Mouse (Mus musculus): Measurements from ENCODE around the gene Gm20388.
A peak's percentile ranks its signal among the peaks of the same experiment; 100 is the strongest.
"Not testable (repeated sequence)": the region's sequence is repeated elsewhere in the genome, so short reads cannot be mapped to it uniquely, and the experiment has no call there.

Gm20388 gene

DNA sequence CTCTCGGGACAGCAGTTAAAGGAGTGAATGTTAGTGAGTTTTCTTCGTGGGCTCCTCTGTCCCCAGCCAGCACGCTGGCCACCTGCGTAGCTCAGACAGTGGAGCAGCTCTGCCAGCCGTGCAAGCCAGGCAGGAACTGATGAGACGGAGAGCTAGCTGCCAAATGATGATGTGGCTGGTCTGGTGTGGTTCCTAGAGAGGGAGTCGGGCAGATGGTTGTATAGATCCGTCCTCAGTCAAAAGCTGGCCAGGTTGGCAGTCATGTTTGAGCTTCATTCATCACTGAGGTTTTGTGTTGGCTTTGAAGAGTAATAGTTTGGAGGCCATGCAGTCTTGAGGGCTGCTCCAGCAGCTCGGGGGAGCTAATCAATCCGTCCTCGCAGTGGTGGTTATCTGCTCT, 3588.3 kb downstream of the Gm20388 start:
- no peak for DNase-seq

DNA sequence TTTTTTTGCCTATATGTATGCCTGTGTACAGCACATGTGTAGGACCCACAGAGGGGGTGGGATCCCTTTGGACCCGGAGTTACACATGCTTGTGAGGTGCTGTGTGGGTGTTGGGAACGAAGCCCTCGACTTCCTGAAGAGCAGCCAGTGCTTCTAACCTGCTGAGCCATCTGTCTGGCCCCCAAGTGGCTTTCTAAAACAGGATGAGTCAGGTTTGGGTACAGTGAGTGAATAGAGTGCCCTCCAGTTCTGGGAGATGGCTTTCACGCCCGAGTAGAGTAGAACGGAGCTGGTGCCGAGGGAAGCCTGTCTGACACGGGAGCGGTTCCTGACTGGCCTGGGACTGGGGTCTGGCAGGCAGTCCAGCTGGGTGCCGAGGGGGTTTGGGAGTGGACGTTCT, 3588.9 kb downstream of the Gm20388 start:
- no peak for DNase-seq

GRCm38 (mm10) chr8:123502192-123502591, 3591.6 kb downstream of the Gm20388 start:
- DNase-seq = no peak

DNA sequence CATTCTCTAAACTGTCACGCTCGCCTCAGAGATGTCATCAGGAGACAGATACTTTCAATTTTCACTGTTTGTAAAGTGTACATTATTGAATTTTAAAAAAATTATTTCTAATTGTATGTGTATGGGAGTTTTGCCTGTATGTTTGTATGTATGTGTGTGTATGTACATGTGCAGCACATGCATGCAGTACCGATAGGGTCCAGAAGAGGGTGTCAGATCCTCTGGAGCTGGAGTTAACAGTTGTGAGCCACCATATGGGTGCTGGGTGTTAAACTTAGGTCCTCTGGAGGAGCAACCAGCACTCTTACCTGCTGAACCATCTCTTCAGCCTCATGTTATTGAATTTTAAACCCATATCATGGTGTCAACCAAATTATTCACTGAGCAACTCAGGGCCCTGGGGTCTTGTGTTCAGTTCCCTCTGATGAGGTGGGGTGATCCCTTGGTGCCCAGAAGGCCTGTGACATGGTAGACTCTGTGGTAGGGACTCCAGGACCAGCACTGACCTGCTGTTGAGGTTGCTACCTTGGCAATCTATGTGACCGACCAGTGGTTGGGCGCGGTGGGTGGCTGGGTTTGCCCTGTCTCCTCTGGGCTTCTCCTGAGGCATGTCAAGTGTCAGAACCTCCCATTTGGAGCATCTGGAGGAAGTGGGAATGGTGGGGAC, 3593.3 kb downstream of the Gm20388 start:
- DNase-seq = peak; percentile 17 to 30

DNA sequence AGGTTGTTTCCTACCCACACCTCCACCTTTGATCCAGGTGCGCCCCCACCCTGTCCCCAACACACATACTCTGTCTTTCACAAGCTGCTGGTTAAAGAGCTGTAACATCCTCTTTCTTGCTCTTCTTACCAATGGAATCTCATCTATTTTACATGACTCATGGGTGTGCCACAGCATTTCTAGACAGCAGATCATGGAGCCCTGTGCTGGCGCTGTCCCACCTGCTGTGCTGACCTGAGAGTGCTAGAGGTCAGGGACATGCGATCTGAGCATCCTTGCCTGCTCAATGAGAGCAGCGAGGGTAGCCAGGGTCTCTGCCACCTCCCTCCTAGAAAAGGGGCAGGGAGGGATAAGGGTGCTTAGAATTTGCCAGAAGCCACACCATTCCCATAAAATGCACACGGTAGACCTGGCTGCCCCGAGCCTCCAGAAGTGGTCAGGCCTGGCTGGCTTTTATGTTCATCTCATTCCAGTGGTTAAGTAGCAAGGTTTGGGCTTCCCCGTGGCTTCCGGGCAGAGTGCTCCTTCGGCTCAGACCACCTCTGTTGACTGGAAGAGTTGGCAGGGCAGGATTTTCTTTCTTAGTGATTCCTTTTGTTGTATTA, 3594.1 kb downstream of the Gm20388 start:
- DNase-seq = no peak

DNA sequence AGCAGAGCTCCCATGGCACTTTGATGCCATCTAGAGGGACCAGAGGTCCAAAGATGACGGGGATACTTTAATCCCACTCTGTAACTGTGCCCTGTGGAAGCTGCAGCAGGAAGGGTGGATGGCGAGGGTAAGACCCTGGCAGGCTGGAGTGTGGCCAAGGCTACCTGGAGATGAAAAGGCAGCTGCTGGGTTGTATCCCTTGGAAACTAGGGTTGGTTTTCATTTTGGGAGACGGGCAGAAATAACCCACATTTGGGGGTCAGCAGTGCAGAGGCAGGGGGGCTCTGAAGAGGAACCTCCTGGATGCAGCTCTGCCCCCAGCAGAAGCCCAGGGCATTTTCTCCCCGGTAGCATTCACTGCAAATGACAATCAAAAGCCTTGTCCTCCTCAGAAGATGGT, 3594.6 kb downstream of the Gm20388 start:
- DNase-seq = no peak

DNA sequence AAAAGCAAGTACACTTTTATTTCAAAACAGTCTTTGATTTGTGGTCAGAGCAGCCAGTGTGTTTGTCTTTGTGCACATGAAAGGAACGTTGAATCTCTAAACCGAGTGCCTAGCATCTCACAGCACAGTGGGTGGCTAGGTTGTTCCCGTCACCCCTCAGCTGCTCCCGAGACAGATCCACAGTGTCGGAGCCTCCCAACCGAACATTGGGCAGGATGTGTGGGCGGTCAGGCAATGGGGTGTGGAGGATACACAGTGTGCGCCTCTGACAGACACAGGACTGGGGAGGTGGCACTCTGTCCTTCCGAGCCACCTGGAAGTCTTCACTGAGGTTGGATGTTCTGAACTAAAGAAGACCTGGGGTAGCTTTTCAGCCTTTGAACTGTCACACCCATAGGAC, 3595.1 kb downstream of the Gm20388 start:
- DNase-seq = no peak

DNA sequence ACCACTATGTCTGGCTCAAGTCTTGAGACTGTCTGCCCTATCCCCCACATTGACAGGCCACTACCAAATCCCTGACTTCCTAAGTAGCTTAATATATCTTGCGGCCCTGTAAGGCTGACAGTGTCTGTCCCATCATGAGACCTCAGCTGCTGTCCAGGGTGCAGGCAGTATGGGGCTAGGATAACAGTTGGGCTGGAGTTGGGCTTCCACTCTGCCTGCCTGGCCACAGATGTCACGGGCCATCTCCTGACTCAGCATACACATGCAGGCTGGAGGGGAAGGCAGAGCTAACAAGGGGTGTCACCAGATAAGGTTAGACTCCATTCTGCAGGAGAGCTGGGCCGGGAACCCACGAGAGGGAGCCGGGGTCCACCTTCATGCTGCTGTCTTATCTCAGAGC, 3596.5 kb downstream of the Gm20388 start:
- DNase-seq = no peak

GRCm38 (mm10) chr8:123510819-123511218, 3600.2 kb downstream of the Gm20388 start:
- no peak for DNase-seq

DNA sequence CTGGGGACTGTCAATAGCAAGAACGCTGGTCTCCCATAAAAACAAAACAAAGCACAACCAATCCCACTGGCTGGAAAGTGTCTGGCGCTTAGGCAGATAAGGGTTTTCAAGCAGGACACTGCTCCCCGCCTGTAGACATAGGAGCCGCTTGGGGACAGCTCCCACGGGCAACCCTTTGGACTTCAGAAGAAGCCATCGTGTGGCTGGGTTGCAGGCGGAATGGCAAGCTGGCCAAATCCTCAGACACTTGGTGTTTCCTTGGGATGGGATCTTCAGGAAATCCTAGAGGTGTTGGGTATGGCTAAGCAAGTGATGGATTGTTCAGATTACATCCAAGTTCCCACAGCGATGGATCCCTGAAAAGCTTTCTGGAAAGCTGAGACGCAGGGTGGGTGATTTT, 3603.5 kb downstream of the Gm20388 start:
- DNase-seq = no peak

DNA sequence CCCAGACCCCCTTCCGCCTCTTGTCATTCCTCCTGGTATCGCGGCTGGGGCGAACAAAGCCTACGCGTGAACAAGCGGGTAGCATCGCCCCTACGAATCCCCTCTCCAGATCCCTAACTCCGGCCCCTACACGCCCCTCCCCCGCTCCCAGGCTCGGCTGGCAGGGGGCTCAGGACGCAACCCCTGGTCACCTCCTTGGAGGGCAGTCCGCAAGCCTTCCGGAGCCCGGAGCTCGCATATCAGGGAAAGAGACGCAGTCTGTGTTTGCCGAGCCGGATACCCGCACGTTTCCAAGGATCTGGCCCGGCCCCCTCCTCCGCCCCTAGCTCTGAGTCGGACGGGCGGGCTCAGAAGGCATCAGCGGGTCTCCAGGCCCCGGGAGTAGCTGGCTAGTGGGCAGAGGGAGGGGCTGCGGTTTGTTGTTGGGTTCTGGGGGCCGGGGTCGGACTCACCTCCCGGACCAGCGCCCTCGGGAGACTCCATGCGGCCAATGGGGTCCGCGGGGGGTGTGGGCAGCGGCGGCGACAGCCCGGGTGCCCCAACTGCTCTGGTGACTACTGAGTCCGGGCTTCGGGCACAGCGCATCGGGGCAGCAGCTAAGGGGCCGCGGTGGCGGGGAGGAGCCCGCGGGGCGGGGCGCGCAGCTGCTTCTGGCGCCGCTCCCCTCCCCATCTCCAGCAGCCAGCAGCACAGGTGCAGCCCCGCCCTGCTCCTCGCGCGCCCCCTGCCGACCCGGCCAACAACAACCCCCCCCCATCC, 3604.3 kb downstream of the Gm20388 start, which contains the start of gene Dbndd1:
TSS of gene Dbndd1 (minus strand) at position 683 of the 759 bp plus-strand sequence.
- peak; percentile 62 to 64 for DNase-seq

DNA sequence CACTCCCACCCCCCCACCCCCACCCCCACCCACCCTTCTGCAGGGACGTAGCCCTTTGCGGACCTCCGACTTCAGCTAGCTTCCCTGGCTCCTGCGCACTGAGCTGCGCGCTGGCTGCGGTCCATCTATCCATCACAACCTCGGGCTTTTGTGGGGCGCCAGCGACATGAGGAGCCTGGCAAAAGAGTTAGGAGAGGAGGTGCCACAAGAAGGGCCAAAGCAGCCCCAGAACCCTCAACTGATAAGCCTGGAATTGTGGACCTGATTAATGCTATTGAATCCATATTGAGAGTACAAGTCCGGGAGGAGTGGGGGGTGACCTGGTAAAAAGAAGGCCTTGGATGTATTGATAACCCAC, 3604.9 kb downstream of the Gm20388 start:
- peak; percentile 5 to 9 for DNase-seq

GRCm38 (mm10) chr8:123516596-123516995, 3606.0 kb downstream of the Gm20388 start:
- no peak for DNase-seq

DNA sequence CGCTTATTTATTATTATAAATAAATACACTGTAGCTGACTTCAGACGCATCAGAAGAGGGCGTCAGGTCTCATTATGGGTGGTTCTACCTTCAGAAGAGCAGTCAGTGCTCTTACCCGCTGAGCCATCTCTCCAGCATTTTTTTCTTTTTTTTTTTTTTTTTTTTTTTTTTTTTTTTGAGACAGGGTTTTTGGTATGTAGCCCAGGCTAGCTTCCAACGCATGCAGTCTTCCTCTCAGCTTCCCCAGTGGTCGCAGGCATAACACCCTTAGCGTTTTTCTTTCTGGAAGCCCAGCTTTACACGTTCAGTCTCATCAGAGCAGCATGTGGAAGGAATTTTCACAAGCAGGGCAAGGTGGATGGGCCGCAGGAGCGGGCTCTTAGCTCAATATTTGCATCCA, 3607.5 kb downstream of the Gm20388 start:
- DNase-seq = no peak

GRCm38 (mm10) chr8:123518667-123519066, 3608.0 kb downstream of the Gm20388 start, which contains the start of gene Gas8:
Gas8 (plus strand) TSS chr8:123518834.
- peak; percentile 76 to 80 for DNase-seq

DNA sequence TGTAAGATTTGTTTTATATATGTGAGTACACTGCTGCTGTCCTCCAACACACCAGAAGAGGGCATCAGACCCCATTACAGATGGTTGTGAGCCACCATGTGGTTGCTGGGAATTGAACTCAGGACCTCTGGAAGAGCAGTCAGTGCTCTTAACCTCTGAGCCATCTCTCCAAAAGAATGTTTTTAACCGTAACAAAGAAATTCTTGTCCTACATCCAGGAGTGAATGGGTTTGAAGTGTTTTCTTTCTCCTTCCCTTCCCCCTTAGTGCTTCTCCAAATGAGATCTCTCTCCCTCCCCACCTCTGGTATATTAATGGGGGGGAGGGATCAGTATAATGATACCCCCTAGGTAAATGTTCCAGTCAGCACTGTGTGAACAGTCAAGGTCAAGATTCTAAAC, 3609.4 kb downstream of the Gm20388 start:
- not testable (repeated sequence) for DNase-seq

- DNase-seq = no peak
Measured at GRCm38 (mm10) chr8:123527720-123528489, 3617.3 kb downstream of the Gm20388 start.

DNA sequence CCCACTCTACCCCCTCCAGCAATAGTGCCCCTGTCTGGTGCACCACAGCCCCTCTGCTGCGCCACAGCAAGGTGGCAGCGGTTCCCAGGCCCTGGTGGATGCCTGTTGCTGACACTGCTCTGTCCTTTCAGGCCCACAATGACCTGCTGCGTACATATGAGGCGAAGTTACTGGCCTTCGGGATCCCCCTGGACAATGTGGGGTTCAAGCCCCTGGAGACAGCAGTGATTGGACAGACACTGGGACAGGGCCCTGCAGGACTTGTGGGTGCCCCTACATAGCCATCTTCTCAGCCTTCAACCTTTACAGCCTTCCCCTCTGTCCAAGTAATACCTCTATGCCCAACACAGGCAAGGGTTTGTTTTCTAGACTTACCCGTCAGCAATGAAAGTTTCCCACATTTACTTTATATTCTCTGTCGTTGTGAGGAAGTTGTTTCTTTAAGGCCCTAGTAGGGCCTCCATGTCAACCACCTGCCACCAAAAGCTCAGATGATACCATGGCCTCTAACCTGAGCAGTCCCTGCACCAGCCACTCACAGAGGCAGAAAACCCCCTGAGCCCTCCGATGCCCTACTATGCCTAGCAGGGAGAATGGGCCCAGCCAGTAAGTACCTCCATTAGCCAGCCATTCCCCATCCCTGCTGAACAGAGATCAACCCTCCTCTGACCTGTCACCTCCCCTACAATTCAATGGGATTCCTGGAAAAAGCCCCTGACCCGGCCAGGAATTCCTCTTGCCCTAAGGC, 3625.8 kb downstream of the Gm20388 start:
- no peak for DNase-seq

- no peak for DNase-seq
Measured at GRCm38 (mm10) chr8:123536990-123537380, 3626.3 kb downstream of the Gm20388 start.

GRCm38 (mm10) chr8:123537641-123538040, 3627.0 kb downstream of the Gm20388 start:
- DNase-seq = peak; percentile 62 to 63

GRCm38 (mm10) chr8:123564221-123564620, 3653.6 kb downstream of the Gm20388 start:
- DNase-seq = not testable (repeated sequence)

- peak; percentile 48 for DNase-seq
Measured at GRCm38 (mm10) chr8:123575386-123575785, 3664.7 kb downstream of the Gm20388 start.

All from B cell, adult 2 months (primary cell).